Mouse (Mus musculus) gonadal fat pad, adult 2 months (tissue): Measurements from ENCODE around the gene Ankib1. TPM values are rescaled to one million over a fixed set of nuclear protein-coding genes. Genes with fewer than 3 reads are reported as not detected.
"Not testable (repeated sequence)": the region's sequence is repeated elsewhere in the genome, so short reads cannot be mapped to it uniquely, and the experiment has no call there.

ENCODE experiments used
- DNase-seq: peaks from one replicate; pipeline ENCODE4 v3.0.0-alpha.2; 2012; ENCODE audit warnings: low read depth
- polyA plus RNA-seq: library from polyadenylated mRNA; depleted of rRNA; stranded (reverse); fragments of >200 nt; gene quantifications from 2 replicates; pipeline ENCODE4 v1.2.3, GENCODE M21; 2012; rRNA removed

Gene Ankib1
- 9.5 and 9.6 TPM in 2 replicates for polyA plus RNA-seq

GRCm38 (mm10) chr5:3802433-3803291 lies at the start of gene Ankib1, which contains the start of gene Krit1:
TSS of gene Ankib1 (minus strand) at chr5:3802925.
TSS of gene Krit1 (plus strand) at chr5:3803184.
- DNase-seq, result peak; percentile 23

- DNase-seq, result no peak
Measured at GRCm38 (mm10) chr5:3845026-3845425, 42.3 kb upstream of the Ankib1 start, which contains the start of gene Lrrd1. TSS of gene Lrrd1 (plus strand) at chr5:3845173.

GRCm38 (mm10) chr5:3834107-3834506 lies 31.4 kb upstream of the Ankib1 start:
- DNase-seq, result no peak

- DNase-seq, result no peak
Measured at GRCm38 (mm10) chr5:3808472-3808871, 5.7 kb upstream of the Ankib1 start.

- peak; percentile 6 for DNase-seq
Measured at GRCm38 (mm10) chr5:3803292-3804165, 804 bp upstream of the Ankib1 start.

- no peak for DNase-seq
Measured at GRCm38 (mm10) chr5:3801672-3802432, 873 bp downstream of the Ankib1 start.

GRCm38 (mm10) chr5:3800881-3801280 lies 1.8 kb downstream of the Ankib1 start:
- no peak for DNase-seq

- no peak for DNase-seq
Measured at GRCm38 (mm10) chr5:3800041-3800440, 2.7 kb downstream of the Ankib1 start.

- not testable (repeated sequence) for DNase-seq
Measured at GRCm38 (mm10) chr5:3798656-3799055, 4.1 kb downstream of the Ankib1 start.

- DNase-seq, result not testable (repeated sequence)
Measured at GRCm38 (mm10) chr5:3797101-3797500, 5.6 kb downstream of the Ankib1 start.

GRCm38 (mm10) chr5:3791048-3791447 lies 11.7 kb downstream of the Ankib1 start:
- no peak for DNase-seq

GRCm38 (mm10) chr5:3787548-3787947 lies 15.2 kb downstream of the Ankib1 start:
- DNase-seq, result no peak

- no peak for DNase-seq
Measured at GRCm38 (mm10) chr5:3784751-3785496, 17.8 kb downstream of the Ankib1 start.

GRCm38 (mm10) chr5:3783947-3784681 lies 18.6 kb downstream of the Ankib1 start:
- no peak for DNase-seq

GRCm38 (mm10) chr5:3782670-3783069 lies 20.1 kb downstream of the Ankib1 start:
- no peak for DNase-seq

- DNase-seq, result no peak
Measured at GRCm38 (mm10) chr5:3772017-3772416, 30.7 kb downstream of the Ankib1 start.

- DNase-seq, result no peak
Measured at GRCm38 (mm10) chr5:3771512-3771911, 31.2 kb downstream of the Ankib1 start.

- DNase-seq, result not testable (repeated sequence)
Measured at GRCm38 (mm10) chr5:3750536-3750935, 52.2 kb downstream of the Ankib1 start.

GRCm38 (mm10) chr5:3732846-3733245 lies 69.9 kb downstream of the Ankib1 start:
- not testable (repeated sequence) for DNase-seq

- no peak for DNase-seq
Measured at GRCm38 (mm10) chr5:3728820-3729219, 73.9 kb downstream of the Ankib1 start.
